Mouse (Mus musculus) ovary, adult 18-20 months (tissue): ENCODE data around the gene Cebpe.

Experiments used
- DNase-seq: peaks from one replicate; pipeline ENCODE4 v3.0.0; 2022; ENCODE audit warnings: low spot score, mixed read lengths

Gene Cebpe

GRCm38 (mm10) chr14:54712074-54712473 lies at the start of gene Cebpe:
Gene Cebpe (minus strand): TSS chr14:54712174.
- DNase-seq: no peak

GRCm38 (mm10) chr14:54756382-54756781 lies 44.4 kb upstream of the Cebpe start:
- no peak for DNase-seq

DNA sequence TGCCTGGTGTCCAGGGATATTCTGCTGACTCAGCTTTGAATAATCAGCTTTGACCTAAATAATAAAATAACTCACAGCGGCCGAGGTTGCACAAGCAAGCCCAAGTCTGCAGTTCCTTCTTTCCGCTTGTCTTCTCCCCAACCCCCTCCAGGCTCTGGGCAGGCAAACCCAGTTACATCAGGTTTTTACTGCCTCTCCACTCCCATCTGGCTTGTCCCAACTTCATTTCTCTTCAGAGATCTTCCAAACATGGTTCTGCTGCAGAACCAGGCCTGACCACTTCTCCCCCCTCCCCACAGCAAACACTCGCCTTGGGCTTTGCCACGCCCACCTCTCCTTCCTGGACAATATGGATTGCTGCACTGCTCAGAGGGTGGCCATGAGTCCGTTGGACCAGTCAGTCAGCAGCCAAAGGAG lies 42.6 kb upstream of the Cebpe start:
- DNase-seq: peak; percentile 65

DNA sequence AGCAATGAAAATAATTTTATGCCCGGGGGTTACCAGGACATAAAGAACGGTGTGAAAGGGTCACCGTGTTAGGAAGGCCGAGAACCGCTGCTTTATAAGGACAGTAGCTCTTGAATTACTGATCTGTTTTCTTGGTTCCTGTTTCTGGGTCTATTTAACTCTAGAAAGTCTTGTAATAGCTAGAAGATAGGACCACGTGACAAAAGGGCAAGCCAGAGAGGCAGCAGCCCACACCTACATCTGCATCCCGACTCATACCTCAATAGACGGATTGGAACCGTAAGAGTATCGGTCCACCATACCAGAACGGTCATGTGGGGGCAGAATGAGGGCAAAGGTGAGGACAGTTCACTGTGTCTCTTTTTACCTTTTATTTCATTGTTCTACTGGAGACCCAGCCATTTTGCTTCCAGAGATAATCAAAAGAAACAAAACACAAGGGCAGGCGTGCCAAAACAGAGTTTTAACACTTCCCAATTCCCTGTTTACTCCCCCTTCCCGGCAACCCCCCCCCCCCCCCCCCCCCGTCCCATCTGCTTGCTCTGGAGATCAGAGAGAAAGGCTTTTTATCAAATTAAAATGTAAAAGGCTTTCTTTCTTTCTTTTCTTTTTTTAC lies 42.1 kb upstream of the Cebpe start:
- no peak for DNase-seq

GRCm38 (mm10) chr14:54752938-54753337 lies 41.0 kb upstream of the Cebpe start:
- DNase-seq: no peak

DNA sequence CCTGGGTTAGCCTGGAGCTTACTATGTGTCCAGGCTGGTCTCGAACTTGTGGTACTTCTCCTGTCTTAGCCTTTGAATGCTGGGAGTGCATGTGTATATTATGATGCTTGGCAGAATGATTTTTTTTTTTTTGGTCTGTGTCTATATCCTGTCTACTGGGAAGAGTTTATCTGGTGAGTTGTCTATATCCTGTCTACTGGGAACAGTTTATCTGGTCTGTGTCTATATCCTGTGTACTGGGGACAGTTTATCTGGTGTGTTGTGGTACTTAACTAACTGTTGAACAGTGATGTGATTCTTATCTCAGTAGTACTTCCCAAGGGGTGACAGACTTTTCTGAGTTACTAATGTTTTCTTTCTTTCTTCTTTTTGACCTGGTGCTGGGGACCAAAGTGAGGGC lies 39.8 kb upstream of the Cebpe start:
- DNase-seq: no peak

DNA sequence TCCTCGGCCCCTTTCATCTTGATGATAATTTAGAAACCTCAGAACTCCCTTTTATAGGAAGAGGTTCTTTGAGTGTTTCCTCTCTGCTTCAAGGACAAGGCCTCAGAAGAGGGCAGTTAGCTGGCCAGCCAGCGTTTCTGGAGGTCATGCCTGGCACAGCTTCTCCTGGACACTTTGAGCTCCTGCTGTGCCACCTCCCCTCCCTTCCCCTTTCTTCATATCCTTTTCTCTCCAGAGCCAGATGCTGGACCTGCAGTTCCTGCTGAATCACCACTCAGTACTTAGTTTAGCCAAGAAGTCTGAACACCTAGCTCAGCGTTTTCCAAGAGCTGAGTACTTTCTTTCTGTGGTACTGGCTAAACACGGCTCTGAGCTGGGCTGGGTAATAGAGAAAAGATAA lies 37.3 kb upstream of the Cebpe start:
- peak; percentile 70 for DNase-seq

GRCm38 (mm10) chr14:54747942-54748917 lies 36.3 kb upstream of the Cebpe start:
- peak; percentile 24 for DNase-seq

DNA sequence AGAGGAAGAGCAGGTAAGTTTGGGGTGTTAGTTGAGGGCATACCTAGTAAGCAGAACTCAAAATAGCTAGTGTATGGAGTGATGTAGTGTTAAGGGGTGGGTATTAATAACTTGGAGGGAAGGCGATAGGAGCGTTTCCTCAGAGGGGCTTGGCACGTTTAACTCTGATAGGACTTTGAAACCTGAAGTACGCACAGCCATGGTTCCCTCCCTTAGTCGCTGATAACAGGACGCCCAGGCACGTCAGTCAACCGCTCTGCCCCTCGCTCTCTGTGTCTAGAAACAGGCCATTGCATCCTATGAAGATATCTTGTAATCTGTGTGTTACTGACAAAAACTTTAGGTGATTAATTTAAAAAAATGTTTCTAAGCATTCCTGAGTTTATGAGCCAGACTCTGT lies 34.1 kb upstream of the Cebpe start:
- no peak for DNase-seq

DNA sequence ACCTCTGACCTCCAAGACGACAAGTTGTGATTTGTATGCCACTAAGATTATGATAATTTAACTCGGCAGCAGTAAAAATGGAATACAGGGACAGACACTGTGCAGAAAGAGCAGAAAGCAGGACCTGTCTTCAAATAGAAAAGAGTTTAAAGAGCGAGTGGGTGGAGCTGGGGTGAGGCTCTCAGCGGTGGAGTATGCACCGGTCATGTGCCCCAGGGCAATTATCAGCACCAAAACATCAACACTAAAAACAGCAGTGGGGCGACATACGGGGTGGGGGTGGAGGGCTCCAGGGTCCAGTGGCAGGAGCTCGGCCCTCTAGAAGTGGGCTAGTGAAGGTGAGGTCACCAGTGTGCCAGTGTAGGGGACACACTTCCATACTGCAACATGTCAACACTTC lies 32.5 kb upstream of the Cebpe start:
- no peak for DNase-seq

GRCm38 (mm10) chr14:54742375-54742774 lies 30.4 kb upstream of the Cebpe start:
- peak; percentile 49 for DNase-seq

DNA sequence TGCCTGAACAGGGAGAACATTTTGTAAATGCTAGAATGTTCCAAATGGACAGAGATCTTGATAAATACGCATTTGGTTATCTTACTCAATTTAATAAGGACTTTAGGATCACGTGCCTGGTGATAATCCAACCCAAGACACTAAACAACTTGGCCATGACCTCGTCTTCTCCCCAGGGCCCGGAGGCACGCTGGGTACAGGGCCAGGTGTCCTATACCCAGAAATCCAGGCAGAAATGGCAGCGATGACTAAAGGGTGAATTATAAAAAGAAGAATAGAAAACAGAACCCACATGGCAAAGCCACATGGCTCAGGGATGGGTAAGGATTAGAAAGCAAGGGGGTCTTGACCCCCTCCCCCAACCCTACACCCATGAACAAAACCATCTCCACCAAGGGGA lies 29.7 kb upstream of the Cebpe start:
- no peak for DNase-seq

DNA sequence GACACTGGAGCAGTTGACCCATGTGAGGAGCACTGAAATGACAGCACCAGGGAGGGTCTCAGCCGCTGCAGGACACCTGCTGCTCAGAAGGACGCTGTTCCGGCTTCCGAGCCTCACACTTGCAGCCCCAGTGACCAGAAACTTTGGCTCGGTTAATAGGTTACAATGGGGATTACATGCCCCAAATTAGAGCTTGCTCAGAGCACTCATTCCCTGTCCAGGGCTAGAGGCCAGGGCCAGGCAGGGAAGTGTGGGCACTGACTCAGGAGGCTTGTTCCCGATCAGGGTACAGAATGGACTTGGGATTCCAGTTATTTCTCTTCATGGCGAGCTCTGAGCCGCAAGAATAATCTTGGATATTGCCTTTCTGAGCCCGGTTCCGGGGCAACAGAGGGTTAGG lies 25.7 kb upstream of the Cebpe start:
- DNase-seq: no peak

DNA sequence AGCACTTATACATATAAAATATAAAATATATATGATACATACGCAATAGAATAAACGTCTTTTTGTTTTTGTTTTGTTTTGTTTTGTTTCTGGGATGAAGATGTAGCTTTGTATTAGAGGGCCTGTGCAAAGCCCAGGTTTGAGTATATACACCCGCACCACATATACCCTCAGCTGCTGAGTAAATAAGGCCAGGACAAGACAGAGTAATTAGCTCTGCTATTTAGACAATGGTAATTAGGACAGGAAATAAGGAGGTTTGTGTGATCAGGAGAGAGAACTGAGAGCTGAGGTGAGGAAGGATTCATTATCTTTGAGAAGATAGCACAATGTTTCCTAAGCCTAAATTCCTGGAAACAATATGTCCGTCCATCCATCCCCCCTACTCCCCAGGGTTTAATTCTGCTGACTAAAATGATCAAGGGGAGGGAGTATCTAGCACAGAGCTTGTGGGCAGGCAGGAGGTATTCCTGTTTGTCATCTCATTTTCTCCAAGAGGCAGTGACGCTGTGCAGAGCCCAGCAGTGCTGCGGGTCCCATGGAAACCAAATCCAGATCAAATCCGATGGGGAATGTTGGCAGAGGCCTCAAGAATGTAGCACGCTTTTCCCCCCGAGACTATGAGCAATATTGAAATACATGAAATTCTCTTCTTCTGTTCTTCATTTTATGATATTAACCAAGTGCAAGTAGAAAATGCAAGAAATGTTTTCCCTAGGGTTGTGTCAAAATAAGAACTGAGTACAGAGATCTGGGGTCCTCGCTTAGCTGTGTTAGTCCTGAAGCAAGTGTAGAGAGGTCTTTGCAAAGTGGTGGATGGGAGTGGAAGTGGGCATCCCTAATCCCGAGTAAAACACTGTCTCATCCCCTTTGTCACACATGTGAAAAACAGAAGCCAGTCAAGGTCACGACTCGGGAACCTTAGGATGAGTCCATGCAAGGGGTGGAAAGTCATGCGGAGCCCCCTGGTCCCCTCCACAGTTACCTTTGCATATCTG lies 24.9 kb upstream of the Cebpe start:
- no peak for DNase-seq

GRCm38 (mm10) chr14:54735221-54735620 lies 23.2 kb upstream of the Cebpe start:
- DNase-seq: no peak

- DNase-seq: no peak
These were observed 22.0 kb upstream of the Cebpe start for GRCm38 (mm10) chr14:54734004-54734403.

DNA sequence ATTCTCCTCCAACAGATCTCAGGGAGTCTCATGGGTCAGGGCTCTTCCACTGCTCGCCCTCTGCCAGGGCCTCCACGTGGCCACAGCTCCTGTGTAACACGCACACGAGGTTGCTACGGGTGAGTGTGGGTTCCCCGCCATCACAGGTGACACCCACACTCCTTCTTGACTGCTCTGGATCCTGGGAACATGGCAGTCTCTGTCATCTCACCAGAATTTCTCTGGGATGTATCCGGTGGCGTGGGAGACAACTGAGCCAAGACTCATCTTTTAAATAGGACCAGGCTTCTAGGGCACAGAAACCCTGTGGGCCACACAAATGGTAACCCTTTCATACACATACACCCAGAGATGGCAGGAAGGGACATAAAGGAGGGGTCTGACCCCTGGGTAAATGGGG lies 20.2 kb upstream of the Cebpe start:
- DNase-seq: no peak

DNA sequence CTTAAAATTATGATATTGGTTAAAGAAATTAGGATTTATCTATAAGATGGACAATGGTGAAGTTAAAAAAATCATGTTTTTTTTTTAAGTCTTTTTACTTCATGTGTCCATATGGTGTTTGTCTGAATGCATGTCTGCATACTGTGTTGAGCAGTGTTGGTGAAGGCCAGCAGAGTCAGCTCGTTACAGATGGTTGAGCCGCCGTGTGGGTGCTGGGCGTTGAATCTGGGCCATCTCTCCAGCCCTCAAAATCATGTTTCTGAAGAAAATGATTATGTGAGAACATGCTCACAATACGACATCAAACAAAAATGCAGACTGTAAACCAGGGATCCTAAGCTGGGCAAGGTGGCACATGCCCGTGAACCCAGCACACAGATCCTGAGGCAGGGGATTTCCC lies 18.3 kb upstream of the Cebpe start:
- no peak for DNase-seq

- no peak for DNase-seq
These were observed 17.1 kb upstream of the Cebpe start for GRCm38 (mm10) chr14:54728823-54729653.

DNA sequence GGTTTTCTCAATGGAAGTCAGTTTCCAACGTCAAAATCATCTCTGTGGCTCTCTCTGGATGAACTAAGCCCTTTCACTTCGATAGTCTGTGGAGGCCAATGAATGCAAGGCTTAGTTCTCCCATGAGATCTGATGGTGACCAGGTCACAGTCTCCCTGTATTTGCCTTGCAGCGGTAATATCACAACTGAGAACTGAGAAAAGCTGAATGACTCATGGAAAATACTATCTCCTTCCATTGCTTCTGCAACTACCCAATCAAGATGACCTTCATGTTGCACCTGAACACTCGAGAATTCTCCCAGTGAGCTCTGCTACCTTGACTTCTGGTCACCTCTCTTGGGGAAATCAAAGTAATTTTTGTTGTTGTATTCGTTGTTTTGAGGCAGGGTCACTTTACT lies 15.6 kb upstream of the Cebpe start:
- no peak for DNase-seq

DNA sequence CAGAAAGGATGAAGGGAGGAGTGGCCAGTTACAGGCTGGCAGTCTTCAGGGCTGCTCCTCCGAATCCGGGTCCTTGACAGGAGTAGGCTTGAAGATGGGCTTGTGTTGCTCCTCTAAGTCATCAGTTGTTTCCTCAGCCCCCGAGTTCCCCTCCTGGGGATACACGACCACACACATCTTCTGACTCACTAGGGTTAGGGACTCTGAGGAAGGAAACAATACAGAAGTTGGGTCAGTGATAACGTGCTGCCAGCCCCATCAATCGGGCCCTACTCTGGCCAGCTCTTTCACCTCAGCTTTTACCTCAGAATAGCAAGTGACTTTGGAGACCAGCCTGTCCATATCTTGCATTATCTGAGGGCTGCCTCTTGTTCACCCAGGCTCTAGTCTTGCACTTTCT lies 12.1 kb upstream of the Cebpe start:
- DNase-seq: no peak
